Mouse (Mus musculus) MEL (cell line): ENCODE data around the gene Mob3b.

ENCODE experiments used
- CTCF ChIP-seq, 3 experiments: IDR thresholded peaks in 2 of 3; conservative IDR thresholded peaks in 1 of 3; 2 replicates each; pipeline ENCODE4 v1.5.1; 2011 to 2012; ENCODE audit warnings: low read length in 3 of 3, low read depth in 2 of 3, mild to moderate bottlenecking in 2 of 3, improper control_type of control experiment in 1 of 3, inconsistent platforms in 1 of 3, mixed read lengths in 1 of 3, moderate library complexity in 1 of 3; ENCODE audit not compliant: control insufficient read depth in 1 of 3, insufficient read depth in 1 of 3, poor library complexity in 1 of 3, severe bottlenecking in 1 of 3
- JUND ChIP-seq: IDR thresholded peaks from 2 replicates; pipeline ENCODE4 v1.6.1; 2011; ENCODE audit warnings: low read depth, mild to moderate bottlenecking, improper control_type of control experiment, low read length
- MAZ ChIP-seq: IDR thresholded peaks from 2 replicates; pipeline ENCODE4 v1.6.1; 2012; ENCODE audit warnings: low read depth, mild to moderate bottlenecking, inconsistent platforms, low read length, improper control_type of control experiment
- RCOR1 ChIP-seq: IDR thresholded peaks from 2 replicates; pipeline ENCODE4 v1.6.1; 2012; ENCODE audit warnings: low read depth, mild to moderate bottlenecking, inconsistent platforms, low read length, improper control_type of control experiment
- TAL1 ChIP-seq: IDR thresholded peaks from 2 replicates; pipeline ENCODE4 v1.6.1; 2012; ENCODE audit warnings: mild to moderate bottlenecking, inconsistent platforms, low read length, moderate library complexity, mixed read lengths
- TCF12 ChIP-seq: IDR thresholded peaks from 2 replicates; pipeline ENCODE4 v1.6.1; 2014; ENCODE audit warnings: low read depth, mild to moderate bottlenecking, inconsistent platforms, low read length, improper control_type of control experiment, moderate library complexity
- ZMIZ1 ChIP-seq: IDR thresholded peaks from 2 replicates; pipeline ENCODE4 v1.6.1; 2012; ENCODE audit warnings: low read depth, mild to moderate bottlenecking, inconsistent platforms, low read length, improper control_type of control experiment, moderate library complexity
- ZNF384 ChIP-seq: IDR thresholded peaks from 2 replicates; pipeline ENCODE4 v1.6.1; 2012; ENCODE audit warnings: low read depth, mild to moderate bottlenecking, inconsistent platforms, low read length, improper control_type of control experiment

- no peak for TF ChIP-seq CTCF (IDR thresholded peaks at IDR 0.05 in 2 of 3, conservative IDR thresholded peaks at IDR 0.05 in 1 of 3; ENCODE audit: control insufficient read depth in 1 of 3, insufficient read depth in 1 of 3, low read depth in 2 of 3, low read length in 3 of 3, poor library complexity in 1 of 3, severe bottlenecking in 1 of 3)
- no peak for TF ChIP-seq MAZ
- no peak for TF ChIP-seq JUND
- TF ChIP-seq ZMIZ1: no peak
- TF ChIP-seq TCF12: no peak
- TF ChIP-seq ZNF384: no peak
- TF ChIP-seq RCOR1: no peak
- no peak for TF ChIP-seq TAL1
Observed at GRCm38 (mm10) chr4:34967541-34967940, 189.7 kb downstream of the Mob3b start.
